8 mouse cellular contexts compared by ENCODE assay signal in genomic region chr19:3669100-3669499, GRCm38 (mm10). TPM values are rescaled to one million over a fixed set of nuclear protein-coding genes. Genes with fewer than 3 reads are reported as not detected.
A peak's percentile ranks its signal among the peaks of the same experiment; 100 is the strongest.
DNase-seq lines count a peak whose midpoint lies in the region; ATAC-seq and TF ChIP-seq lines count a peak whose summit lies in the region.

No protein-coding gene starts in this region.

- H3K4me1 ChIP-seq in heart, adult 2 months (ENCODE audit: control insufficient read depth, insufficient read depth, low read length) = peaks cover 45% of the 10 kb centered on the region
- peaks cover 72% of the 10 kb centered on the region for H3K4me1 ChIP-seq in kidney, embryonic 15.5 days

- peak overlapping the region; percentile 89 for H3K27ac ChIP-seq in heart, adult 2 months
- H3K27ac ChIP-seq in kidney, embryonic 15.5 days = peak overlapping the region; percentile 72

- no peaks in the 10 kb centered on the region for H3K36me3 ChIP-seq in heart, adult 2 months (ENCODE audit: control insufficient read depth, insufficient read depth, low read length)
- H3K36me3 ChIP-seq in kidney, embryonic 15.5 days = peaks cover 27% of the 10 kb centered on the region

- no peaks in the 10 kb centered on the region; the same call in 1 of the 2 replicates for H3K9me3 ChIP-seq in kidney, embryonic 15.5 days (replicated peaks)

- peak; percentile 84 for DNase-seq in 3134 (ENCODE audit: extremely low read depth, insufficient read length, low spot score)
- peak; percentile 56 for DNase-seq in CD4-positive helper T cell, adult 2 months (ENCODE audit: low read depth, low spot score)
- peak; percentile 73 to 77 for DNase-seq in heart, adult 2 months
- DNase-seq in lung, postnatal 4 days = peak; percentile 78 to 86
- no peak for DNase-seq in left cerebral cortex, adult 8-10 months (ENCODE audit: low spot score in 2 of 2)
- no peak for DNase-seq in layer of hippocampus, postnatal 10 days (ENCODE audit: low spot score in 2 of 2)

- TF ChIP-seq POLR2A in heart, adult 2 months (IDR thresholded peaks at IDR 0.05; ENCODE audit: insufficient read depth, low read depth, low read length) = peak; percentile 48

- no peaks in the 10 kb centered on the region for H3K27me3 ChIP-seq in heart, adult 2 months (ENCODE audit: control insufficient read depth, insufficient read depth, low read length)
- no peaks in the 10 kb centered on the region for H3K27me3 ChIP-seq in kidney, embryonic 15.5 days

- peak; percentile 51 for TF ChIP-seq CTCF in heart, adult 2 months (IDR thresholded peaks at IDR 0.05)

- H3K79me2 ChIP-seq in heart, adult 2 months (replicated peaks; ENCODE audit: control insufficient read depth, insufficient read depth, low read length) = peaks cover 12% of the 10 kb centered on the region

- peak overlapping the region; percentile 30 for H3K4me3 ChIP-seq in heart, adult 2 months
- H3K4me3 ChIP-seq in kidney, embryonic 15.5 days (replicated peaks) = no peak overlapping the region

- H3K4me2 ChIP-seq in kidney, embryonic 15.5 days = 0 out of 2 replicates have a peak overlapping the region, but pooled peaks have one; percentile 10

- H3K9ac ChIP-seq in heart, adult 2 months (ENCODE audit: low read depth, low read length) = peak overlapping the region; percentile 19; the same call in 1 of the 2 replicates
- no peak overlapping the region for H3K9ac ChIP-seq in kidney, embryonic 15.5 days

- peak; percentile 68; the same call in 1 of the 2 replicates for TF ChIP-seq EP300 in heart, adult 2 months (IDR thresholded peaks at IDR 0.05; ENCODE audit: insufficient read depth, low read depth, low read length)

- WGBS in heart, adult 2 months = 23% methylated on average over 13 of the region's 13 CpGs
- WGBS in kidney, embryonic 15.5 days = 59% methylated on average over 13 of the region's 13 CpGs

- intact Hi-C loops in heart, adult 2 months (cut with DNase I) = loop anchor here (2.0 kb wide), 2 partner anchors 16 to 28 kb away; no protein-coding TSS in a partner anchor

- no peak for ATAC-seq in kidney, embryonic 15.5 days (replicated peaks; ENCODE audit: low FRiP score)
- no peak for ATAC-seq in erythroblast, adult 5-6 weeks (replicated peaks; ENCODE audit: low FRiP score, poor library complexity, severe bottlenecking)

RNA-seq across cellular contexts. Expression of gene Lrp5, which starts 17.3 kb away (rescaled TPM):
- 10 to 100 TPM; 52.2 to 56.5 TPM for total RNA-seq in heart, adult 2 months (2021)
- 35.0 and 36.3 TPM in 2 replicates for polyA plus RNA-seq in heart, adult 2 months (2012; rRNA removed)
- 5.8 and 6.9 TPM in 2 replicates for polyA plus RNA-seq in kidney, embryonic 15.5 days (2015; fragmentation: Nextera tagmentation; extraction: Ambion mirVana)
- 3.8 and 4.4 TPM in 2 replicates for total RNA-seq in erythroblast, adult 5-6 weeks (2015; ENCODE audit: low replicate concordance)
- 2.7 and 2.8 TPM in 2 replicates for total RNA-seq in erythroblast, adult 5-6 weeks (2017; ENCODE audit: low replicate concordance)
- total RNA-seq in left cerebral cortex, adult 8-10 months (2022) = 10 to 100 TPM in 1 of 4 experiments, 1 to 10 TPM in 3; 7.9 to 10.6 (median 8.4) TPM
- 10 to 100 TPM; 13.3 to 14.3 TPM for total RNA-seq in layer of hippocampus, postnatal 10 days (2021)

RNA-seq across cellular contexts. Expression of gene 1810055G02Rik, which starts 39.0 kb away (rescaled TPM):
- 1 to 10 TPM; 8.1 to 8.3 TPM for total RNA-seq in heart, adult 2 months (2021)
- polyA plus RNA-seq in heart, adult 2 months (2012; rRNA removed) = 17.9 and 23.3 TPM in 2 replicates
- 39.7 and 43.9 TPM in 2 replicates for polyA plus RNA-seq in kidney, embryonic 15.5 days (2015; fragmentation: Nextera tagmentation; extraction: Ambion mirVana)
- total RNA-seq in erythroblast, adult 5-6 weeks (2015; ENCODE audit: low replicate concordance) = 8.3 and 8.6 TPM in 2 replicates
- 2.5 and 4.0 TPM in 2 replicates for total RNA-seq in erythroblast, adult 5-6 weeks (2017; ENCODE audit: low replicate concordance)
- total RNA-seq in left cerebral cortex, adult 8-10 months (2022) = 10 to 100 TPM; 25.9 to 28.3 (median 26.3) TPM
- total RNA-seq in layer of hippocampus, postnatal 10 days (2021) = 10 to 100 TPM; 25.4 to 39.3 TPM

Comparison
In these comparisons a context has a peak if more than half of its experiments do, and no peak if none do; other contexts are left out.
1. DNase-seq: peak in 3134 (single experiment), CD4-positive helper T cell, adult 2 months (single experiment), heart, adult 2 months (2 of 2) and lung, postnatal 4 days (2 of 2); none in left cerebral cortex, adult 8-10 months (0 of 2) and layer of hippocampus, postnatal 10 days (0 of 2).